Mouse (Mus musculus): ENCODE data around the gene Prr15l.

Prr15l gene

DNA sequence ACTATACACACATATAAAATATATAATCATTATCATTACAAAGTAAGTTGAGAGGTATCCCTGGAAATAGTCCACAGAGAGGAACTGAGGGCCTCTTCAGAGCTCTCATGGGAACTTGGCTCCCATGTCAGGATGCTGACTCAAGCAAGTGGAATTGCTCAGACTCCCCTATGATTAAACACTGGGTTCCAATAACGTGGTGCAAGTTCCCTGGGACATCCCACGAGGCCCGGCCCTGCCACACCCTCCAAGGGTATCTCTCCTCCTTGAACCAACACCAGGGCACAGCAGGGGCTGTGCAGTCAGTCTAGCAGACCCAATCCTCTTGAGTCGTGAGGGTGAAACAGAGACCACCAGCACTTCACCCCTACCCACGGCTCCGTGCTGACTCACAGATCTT, 8.9 kb upstream of the Prr15l start:
- DNase-seq (ENCODE audit: low spot score in 2 of 2), result peak in 1 of 2 experiments; percentile 26

DNA sequence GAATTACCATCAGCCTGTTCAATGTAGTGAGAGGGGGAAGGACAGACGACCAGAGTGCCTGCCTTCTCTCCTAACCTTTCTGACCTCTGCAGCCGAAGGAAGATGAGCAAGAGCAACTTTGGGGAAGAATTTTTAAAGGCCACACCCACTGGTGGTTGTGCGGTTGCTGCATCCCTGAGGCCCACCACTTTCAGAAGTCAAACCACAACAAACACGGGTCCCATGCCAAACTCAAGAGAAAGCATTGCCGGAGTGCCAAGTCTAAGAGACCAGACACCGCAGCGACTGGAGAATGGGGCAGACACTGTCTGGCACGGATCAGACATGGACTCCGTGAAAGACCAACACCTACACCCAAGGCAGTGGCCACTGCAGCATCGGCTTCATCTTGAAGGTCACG, 3.0 kb upstream of the Prr15l start:
- DNase-seq (ENCODE audit: low spot score in 2 of 2), result no peak

DNA sequence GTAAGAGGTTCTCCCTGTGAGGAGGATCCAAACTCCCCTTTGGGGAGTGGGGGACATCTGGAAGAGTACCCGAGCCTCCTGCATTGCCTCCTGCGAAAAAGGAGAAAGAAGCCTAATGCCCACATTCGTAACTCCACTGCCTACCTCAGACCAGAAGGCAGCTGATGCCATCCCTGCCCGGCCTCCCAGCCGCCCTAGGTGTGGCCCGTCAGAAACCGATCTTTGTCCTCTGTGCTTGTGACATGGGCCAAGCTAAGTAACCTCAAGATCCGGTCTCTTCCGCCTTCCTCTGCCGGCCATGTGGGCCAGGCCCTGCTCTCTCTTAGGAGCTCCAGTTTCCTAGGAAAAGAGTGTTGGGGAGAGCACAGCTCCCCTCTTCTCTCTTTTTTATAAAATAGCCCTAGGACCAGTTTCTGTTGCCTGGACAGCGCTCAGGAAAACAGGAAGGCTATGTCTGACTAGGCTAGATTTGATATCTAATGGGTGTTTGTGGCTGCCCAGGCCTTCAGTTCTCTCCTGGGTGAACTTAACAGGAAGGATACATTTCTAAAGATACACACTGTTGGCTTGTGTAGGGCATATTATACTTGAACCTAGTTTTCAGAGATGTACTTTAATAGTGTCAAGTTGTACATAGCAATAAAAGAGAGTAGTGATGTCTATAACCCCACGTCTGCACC, 2.3 kb upstream of the Prr15l start:
- no peak for DNase-seq (ENCODE audit: low spot score in 2 of 2)

DNA sequence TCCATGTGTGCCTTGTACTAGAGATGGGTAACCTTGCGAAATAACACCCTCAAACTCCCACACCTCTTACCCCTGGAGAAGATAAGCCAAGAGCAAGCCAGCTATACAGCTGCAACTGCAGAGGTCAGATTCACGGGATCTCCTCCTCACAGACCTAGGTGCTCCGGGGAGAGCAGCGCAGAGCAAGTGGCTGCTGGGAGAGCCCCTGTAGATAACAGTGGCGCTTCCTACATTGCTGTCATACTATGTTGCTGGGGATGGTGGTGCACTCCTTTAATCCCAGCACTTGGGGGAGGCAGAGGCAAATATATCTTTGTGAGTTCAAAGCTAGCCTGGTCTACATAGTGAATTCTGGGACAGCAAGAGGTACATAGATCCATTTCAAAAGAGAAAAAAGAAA, 1.3 kb upstream of the Prr15l start:
- DNase-seq (ENCODE audit: low spot score in 2 of 2), result no peak

DNA sequence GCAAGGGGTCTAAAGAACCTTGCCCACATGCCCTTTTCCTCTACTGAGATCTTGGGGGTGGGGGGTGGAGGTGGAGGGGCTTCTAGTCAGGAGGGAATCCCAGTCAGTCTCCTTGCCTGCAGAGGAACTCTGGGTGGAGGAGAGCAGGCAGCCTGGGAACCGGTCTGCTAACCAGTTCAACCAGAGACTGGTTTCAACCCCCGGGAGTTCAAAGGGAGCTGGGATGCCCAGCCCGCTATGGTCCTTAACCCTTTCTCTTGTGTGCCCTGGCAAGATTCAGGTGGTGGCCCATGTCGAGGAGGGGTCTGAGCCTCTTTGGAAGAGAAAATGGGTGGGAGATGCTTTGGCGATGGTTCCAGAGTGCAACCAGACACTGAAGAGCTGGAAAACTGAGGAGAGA, 787 bp downstream of the Prr15l start:
- peak in 1 of 2 experiments; percentile 53 for DNase-seq (ENCODE audit: low spot score in 2 of 2)

DNA sequence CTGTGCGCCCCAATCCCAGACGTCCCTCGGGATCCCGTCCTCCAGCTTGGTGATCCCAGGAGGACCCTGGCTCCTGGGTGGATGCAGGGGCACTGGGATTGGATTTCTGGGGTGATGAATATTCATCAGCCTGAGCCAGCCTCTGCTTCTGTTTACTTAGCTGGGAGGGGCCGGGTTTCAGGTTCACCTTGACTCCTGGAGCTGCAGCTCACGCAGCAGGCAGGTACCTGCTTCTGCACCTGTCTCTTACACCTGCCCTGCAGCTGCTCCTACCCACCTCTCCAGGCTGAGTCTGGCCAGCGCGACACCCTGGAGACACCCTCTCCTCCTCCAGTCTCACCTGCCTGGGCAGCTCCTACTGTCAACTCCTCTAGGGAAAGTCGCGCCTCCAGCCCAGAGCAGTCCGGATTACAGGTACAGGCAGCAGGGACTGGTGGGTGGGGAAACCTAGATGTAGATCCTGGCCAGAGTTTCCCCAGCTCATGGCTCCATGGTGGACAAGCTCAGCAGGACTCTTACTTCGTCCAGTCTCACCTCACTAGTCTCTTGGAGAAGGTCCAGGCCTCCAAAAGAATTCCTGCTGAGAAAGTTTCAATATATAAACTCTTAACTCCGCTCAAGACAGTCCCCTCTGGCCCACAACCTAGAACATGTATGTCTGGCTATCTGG, 1.3 kb downstream of the Prr15l start:
- DNase-seq (ENCODE audit: low spot score in 2 of 2), result peak; percentile 34 to 45

DNA sequence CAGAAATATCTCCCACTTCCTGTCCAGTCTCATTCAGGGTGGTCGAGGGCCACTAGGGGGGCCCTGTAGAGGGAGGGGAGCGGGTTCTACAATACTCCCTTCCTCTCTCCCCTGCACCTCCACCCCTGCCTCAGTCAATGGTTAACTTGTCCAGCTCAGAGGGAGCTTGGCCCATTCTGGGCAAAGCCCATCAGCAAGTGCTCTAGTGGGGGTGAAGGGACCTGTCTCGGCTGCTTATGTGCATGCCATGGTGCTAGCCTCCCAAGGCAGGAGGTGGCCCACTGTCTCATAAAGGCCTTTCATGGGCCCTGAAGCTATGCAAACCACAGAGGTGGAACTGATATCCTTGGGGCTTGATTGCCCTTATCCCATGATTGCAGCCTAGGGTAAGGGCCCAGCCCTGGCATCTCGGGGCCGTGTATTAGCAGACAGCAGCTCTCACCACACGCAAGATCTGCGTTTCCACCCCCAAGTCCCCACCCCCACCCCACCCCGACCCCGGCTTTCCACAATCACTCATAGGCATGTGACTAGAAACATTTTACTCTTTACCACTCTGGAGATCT, 1.9 kb downstream of the Prr15l start:
- no peak for DNase-seq (ENCODE audit: low spot score in 2 of 2)

DNA sequence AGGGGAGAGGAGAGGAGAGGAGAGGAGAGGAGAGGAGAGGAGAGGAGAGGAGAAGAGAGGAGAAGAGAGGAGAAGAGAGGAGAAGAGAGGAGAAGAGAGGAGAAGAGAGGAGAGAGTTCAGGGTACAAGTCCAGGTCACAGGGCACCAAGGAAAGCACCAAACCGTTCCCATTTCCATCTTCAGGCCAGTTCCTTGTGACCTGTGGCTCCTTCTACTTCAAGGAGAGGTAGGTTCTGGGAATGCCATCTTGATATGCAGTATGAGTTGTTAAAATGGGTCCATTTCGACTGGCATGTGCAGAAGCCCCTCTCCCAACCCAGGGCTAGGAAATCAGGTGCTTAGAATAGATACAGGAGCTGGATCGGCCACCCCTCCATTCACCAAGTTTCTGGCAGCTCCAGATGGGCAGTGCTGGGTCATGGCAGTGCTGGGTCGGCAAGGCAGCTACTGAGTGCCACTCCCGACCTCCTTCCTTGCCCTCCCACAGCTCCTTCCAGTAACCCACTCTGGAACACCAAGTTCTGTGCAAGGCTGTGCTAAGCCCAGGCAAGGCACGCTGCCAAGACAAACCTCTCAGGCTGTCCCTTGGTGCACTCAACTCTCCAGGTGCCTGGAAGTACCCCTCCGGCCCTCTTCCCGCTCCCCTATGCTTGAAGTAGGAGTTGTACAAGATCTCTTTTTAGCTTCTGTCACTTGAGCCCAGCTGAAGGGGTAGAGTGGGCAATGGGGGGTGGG, 3.6 kb downstream of the Prr15l start:
- DNase-seq (ENCODE audit: low spot score in 2 of 2), result peak in 1 of 2 experiments; percentile 52

DNA sequence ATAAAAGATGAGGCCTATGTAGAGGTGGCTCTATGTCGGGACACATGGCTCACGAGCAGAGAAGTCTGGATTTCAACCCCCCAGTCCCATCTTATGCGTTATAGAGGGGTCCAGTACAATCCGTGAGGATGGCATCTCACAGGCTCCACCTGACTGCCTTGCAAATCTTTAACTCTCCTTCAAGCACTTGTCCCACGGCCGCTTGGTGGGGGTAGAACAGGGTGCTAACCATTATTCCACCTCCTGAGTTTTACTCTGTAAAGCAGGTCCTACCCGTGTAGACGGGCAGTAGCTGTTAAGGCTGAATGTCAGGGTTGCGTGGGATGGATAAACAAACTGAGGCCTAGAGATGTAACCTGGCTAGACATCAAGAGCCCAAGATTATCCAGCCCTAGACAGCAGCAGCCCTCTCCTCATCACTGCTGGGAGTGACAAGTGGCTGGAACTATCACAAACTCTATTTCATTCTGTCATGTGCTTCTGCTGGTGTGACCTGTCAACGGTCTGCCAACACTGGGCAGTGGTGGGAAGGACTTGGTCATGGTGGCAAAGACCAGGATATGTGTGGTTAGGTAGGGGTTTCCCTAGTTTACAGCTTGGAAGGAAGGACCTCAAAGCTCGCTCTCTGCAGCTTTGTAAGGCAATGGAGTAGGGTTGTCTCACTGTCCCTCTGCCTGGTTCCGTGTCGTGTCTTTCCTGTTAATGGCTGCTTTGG, 5.8 kb downstream of the Prr15l start:
- no peak for DNase-seq (ENCODE audit: low spot score in 2 of 2)

DNA sequence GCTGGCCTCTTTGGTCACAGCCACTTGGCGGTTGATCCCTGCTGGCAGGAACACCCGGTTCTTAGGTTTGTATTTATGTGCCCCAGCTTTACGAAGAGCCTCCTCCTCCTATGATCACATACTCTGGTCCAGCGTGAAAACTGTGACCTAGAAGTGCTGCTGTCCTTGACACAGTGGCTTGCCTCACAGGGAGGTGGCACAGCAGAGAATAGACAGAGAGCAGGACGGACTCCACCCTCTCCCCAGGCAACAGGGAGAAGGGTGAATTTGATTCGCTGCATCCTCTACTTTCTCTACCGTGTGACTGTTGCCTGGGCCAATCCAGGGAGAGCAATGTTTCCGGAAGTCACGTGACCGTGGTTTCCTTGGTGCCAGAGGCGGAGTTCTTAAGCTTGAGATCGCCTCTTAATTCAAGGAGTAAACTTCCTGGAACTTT, 7.0 kb downstream of the Prr15l start:
- DNase-seq (ENCODE audit: low spot score in 2 of 2), result peak; percentile 28 to 52

DNA sequence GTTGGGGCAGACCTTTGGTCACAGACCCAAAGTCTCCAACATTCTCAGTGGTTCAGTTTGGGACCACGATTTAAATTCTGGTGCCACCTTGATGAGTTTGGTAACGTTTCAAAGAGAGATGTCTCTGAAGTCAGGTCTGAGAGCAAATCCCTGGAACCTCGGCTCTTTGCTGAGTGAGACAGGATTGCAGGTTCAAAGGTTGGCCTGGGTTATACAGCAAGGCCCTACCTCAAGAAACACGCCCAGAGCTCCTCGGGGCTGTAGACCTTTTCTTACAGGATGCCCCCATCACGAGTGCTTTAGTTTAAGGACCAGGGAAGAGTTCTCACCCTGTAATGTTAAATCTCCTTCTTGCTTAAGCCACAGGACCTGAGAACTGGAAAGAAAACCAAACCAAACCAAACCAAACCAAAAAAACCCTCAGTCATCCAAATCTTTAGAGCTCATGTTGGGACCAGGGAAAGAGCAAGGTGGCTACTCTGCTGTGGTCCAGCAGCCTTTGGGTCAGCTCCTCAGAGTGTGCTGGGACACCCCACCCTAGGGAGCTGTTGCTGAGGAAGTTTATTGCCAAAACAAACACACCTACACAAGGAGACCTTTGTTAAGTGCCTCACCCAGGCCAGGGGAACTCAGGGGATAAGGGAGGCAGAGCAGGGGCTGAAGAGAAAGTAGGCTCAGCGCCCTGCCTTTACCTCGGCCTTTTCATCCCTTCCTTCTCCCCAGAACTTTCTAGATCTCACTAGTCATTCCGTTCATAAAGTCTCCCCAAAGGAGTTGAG, 8.2 kb downstream of the Prr15l start:
- DNase-seq (ENCODE audit: low spot score in 2 of 2), result no peak

DNA sequence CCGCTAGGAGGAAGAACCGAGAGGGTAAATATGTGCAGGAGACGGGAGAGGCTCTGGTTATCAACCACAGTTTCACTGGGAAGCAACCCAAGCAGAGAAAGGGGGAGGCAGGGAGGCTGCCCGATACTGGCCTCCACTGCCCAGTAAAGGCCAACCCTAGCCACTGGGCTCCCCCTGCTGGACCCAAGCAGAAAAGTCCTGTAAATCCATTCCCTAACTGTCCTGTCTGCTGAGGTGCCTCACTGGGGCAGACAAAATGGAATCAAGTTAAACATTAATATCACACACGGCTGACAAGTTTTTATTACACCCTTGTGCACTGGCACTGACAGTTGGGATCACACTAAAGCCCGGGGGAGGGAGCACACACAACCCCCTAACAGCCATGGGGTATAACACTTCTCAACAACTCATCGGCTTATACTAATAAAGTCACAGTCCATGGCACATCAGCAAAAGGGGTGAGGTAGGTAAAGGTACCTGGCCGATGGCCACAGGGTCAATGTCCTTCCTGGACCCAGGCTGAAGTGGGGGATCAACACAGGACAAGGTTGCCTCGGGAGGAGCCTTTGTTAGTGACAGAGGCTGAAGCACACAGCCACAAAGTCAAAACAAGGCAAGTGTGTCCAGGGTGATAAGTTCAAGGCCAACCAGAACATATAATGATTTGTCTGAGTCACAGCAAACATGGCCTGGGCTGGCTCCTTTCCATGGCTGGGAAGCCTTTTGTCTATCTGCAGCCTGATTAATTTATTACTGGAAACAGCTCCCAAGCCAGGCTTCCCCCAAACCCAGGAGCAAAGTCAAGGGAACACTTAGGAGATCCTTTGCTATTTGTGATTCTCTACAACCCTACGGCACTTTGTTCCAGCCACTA, 9.9 kb downstream of the Prr15l start:
- peak; percentile 57 to 76 for DNase-seq (ENCODE audit: low spot score in 2 of 2)

DNA sequence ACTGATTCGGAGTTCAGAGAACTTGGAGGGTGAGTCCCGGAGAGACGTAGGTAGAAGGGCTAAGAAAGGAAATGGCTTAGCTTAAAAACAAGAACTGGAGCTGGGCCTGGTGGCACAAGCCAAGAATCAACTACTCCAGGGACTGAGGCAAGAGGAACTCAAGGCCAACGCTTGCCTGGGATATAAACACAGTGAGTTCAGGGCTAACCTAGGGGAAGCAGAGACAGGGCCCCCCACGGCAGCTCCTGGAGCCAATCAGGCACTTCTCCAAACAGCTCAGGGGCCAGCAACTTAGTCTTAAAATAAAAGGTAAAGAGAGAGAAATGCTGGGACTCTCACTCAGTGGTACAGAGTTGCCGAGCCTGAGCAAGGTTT, 10.5 kb downstream of the Prr15l start:
- DNase-seq (ENCODE audit: low spot score in 2 of 2), result no peak

DNA sequence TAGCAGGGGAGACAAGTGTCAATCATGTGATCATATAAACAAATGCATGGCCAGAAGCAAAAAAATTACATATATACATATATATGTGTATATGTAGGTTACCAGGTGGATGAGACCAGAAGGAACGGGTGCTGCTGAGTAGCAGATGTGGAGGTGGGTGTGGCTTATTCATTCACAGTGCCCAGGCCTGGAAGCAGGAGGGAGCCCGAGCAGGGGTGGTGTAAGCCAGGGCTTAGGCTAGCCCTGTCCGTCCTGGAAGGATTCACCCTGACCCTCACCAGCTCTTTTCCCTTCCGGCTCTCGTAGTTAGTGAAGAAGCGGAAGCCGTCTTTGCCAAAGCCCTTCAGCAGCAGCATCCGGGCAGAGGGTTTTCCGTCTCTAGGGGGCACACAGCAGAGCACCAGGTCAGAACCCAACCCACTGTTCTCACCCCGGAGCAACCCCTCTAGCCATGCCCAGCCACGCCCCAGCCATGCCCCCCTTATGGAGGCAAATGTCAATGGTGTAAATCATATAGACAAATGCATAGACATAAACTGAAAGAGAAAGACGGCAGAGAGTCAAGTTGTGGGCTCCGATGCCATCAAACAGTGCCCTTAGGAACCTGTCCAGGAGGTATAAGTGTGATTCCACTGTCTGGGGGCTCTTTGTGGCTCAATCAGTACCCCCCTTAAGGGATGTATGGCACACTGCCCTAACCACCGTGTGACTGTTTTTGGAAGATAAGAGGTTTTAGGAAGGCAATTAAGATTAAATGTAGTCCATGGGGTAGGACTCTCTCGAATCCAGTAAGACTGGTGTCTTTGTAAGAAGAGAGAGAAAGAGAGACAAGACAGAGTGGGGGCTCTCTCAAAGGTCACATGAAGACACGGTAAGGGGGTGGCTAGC, 12.9 kb downstream of the Prr15l start:
- DNase-seq (ENCODE audit: low spot score in 2 of 2), result no peak

DNA sequence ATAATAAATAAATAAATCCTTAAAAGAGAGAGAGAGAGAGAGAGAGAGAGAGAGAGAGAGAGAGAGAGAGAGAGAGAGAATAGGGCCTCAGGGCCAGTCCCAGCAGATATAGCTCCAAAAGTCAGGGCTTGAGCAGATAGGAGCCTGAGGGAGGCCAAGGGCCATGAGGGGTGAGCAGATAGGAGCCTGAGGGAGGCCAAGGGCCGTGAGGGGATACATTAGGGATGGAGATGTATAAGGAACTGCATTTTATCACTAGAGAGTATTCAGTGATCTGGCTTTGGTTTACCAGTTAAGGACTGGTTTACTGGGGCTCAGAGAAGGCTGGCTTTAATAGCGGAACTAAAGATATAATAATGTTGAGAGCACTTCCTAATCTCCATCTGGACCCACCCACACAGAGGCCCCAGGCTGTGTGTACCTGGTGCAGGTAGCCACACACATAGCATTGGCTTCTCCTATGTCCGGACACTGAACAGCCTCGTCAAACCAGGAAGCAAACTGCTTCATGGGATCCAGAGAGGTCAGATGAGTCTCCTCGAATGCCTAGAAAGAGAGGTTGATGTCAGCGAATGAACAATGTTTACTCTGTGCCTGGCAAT, 14.2 kb downstream of the Prr15l start:
- DNase-seq (ENCODE audit: low spot score in 2 of 2), result no peak

DNA sequence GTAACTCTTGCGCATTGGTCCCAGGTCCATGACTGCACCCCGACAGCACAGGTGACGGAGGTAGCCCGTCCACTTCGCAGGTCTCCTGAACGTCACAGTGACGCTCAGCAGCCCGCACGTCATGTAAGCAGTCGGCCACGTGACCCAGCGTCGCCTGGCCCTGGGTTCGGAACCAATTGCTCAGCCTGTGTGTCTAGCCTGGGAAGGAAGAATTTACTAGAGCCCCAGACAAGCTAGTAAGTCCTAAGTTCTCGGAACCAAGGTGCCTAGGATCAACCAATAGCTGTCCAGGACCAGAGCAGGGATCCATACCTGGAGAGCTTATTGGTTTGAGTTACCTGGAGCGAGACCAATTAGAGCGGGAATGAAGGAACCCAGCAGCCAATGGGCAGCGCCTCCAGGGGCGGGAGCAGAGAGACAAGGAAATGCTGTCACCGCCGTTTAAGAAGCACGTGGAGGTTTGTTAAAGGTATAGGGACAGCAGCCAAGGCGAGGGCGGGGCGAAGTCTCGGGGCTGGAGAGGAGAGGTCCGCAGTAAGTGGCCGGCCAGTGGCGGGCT, 15.9 kb downstream of the Prr15l start, which contains the start of gene Pnpo:
Gene Pnpo, minus strand, starts transcription at position 241 of the 559 bp plus-strand sequence.
- DNase-seq (ENCODE audit: low spot score in 2 of 2), result peak; percentile 82 to 92

DNA sequence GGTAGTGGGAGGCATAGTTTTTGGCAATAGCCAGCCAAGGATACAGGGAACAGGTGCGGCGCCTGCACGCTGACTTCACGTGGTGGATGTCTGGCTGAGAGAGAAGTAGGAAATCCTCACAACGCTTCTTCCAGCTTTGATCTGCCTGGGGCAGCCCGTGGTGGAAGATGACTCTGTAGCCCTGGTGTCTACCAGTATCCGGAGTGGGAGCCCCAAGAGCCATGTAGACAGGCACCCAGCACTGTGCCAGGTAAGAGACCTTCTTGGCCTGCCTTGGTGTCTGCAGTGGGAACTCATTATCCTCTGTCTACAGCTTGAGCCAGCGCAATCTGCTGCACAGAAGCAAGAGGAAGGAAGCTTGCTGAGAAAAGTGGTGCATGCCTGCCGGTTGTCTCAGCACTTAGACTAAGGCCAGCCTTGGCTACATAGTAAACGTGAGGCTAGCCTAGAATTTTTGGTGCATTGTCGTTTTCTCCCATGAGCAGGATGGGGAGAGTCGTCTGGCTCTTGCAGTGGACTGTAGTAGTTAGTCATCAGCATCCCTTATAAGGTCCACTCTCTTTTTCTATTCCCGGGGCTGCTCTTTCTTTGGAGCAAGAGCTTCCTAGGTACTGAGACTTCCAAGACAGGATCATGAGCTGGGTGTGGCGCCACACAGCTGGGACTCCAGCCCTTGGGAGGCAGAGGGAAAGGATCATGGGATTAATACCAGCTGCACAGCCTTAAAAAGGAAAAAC, 17.1 kb downstream of the Prr15l start:
- no peak for DNase-seq (ENCODE audit: low spot score in 2 of 2)

DNA sequence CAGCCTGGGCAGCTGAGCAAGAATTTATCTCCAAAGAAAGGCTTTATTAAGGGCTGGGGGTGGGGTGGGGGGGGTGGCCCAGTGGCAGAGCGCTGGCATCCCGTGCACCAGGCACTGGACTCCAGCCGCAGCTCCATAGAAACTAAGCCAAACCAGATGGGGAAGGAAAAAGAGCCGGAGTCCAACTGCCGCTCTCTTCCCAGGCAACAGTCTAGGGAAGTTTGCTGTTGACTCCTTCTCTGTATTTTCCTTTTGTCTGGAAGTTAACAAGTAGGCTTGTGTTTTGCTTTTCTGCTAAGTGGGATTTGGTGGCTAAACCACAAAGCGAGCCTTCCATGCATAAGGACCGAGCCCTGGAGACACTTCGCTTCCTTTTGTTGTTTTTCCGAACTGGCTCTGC, 18.6 kb downstream of the Prr15l start:
- DNase-seq (ENCODE audit: low spot score in 2 of 2), result no peak

All from urinary bladder, postnatal 36 days (tissue).